Mouse (Mus musculus) liver, embryonic 11.5 days (tissue): ENCODE results near the gene Fgfr2. TPM values are rescaled to one million over a fixed set of nuclear protein-coding genes. Genes with fewer than 3 reads are reported as not detected.
"Not testable (repeated sequence)": the region's sequence is repeated elsewhere in the genome, so short reads cannot be mapped to it uniquely, and the experiment has no call there.

ENCODE experiments used
- ATAC-seq: fragments of 200-750 bp; cut with Nextera tagmentation; replicated peaks from 2 replicates; pipeline ENCODE4 v1.8.0; 2017; ENCODE audit warnings: moderate number of reproducible peaks, mild to moderate bottlenecking, moderate TSS enrichment, moderate library complexity; ENCODE audit not compliant: low FRiP score
- DNase-seq: peaks from one replicate; pipeline ENCODE4 v3.0.0-alpha.2; 2017; ENCODE audit warnings: low spot score
- H3K27ac ChIP-seq: fragments of 300-500 bp; sonication (generic); 2 replicates; pipeline ENCODE4 v1.5.1; 2014; ENCODE audit warnings: mild to moderate bottlenecking, low read depth, low read length, control low read depth
- H3K27me3 ChIP-seq: fragments of 300-500 bp; sonication (generic); replicated peaks from 2 replicates; pipeline ENCODE4 v1.6.1; 2014; ENCODE audit warnings: low read length, mixed read lengths; ENCODE audit not compliant: control insufficient read depth, insufficient read depth
- H3K36me3 ChIP-seq: fragments of 300-500 bp; sonication (generic); 2 replicates; pipeline ENCODE4 v1.6.1; 2014; ENCODE audit warnings: mild to moderate bottlenecking, low read length, moderate library complexity, mixed read lengths; ENCODE audit not compliant: control insufficient read depth, insufficient read depth
- H3K4me1 ChIP-seq: fragments of 300-500 bp; sonication (generic); replicated peaks from 2 replicates; pipeline ENCODE4 v1.6.1; 2014; ENCODE audit warnings: low read length, mixed read lengths; ENCODE audit not compliant: control insufficient read depth, insufficient read depth
- H3K4me2 ChIP-seq: fragments of 300-500 bp; sonication (generic); 2 replicates; pipeline ENCODE4 v1.6.1; 2014; ENCODE audit warnings: mild to moderate bottlenecking, control low read depth, moderate library complexity
- H3K4me3 ChIP-seq: fragments of 300-500 bp; sonication (generic); 2 replicates; pipeline ENCODE4 v1.5.1; 2014; ENCODE audit warnings: low read depth, low read length, control low read depth
- H3K9ac ChIP-seq: fragments of 300-500 bp; sonication (generic); 2 replicates; pipeline ENCODE4 v1.6.1; 2014; ENCODE audit warnings: low read depth, low read length, control low read depth
- H3K9me3 ChIP-seq: fragments of 300-500 bp; sonication (generic); 2 replicates; pipeline ENCODE4 v1.6.1; 2016; ENCODE audit warnings: low read length, inconsistent platforms, mixed read lengths; ENCODE audit not compliant: control insufficient read depth
- WGBS: fragments of 180-500 bp; shearing (Covaris S2); extraction: QIAGEN DNeasy Blood & Tissue Kit; methylation state at CpG from one replicate; pipeline ENCODE4 v1.1.7; 2014; 5-methylcytosine and 5-hydroxymethylcytosine counted together
- polyA plus RNA-seq: library from polyadenylated mRNA; unstranded; fragments of >200 nt; fragmentation: Nextera tagmentation; extraction: Ambion mirVana; gene quantifications from 2 replicates; pipeline ENCODE4 v1.2.1, GENCODE M21; 2014

Gene Fgfr2
- polyA plus RNA-seq, 1 experiment from 2014 or later = 32.6 TPM

GRCm38 (mm10) chr7:130147230-130147629, 2975.9 kb downstream of the Fgfr2 start:
- Histone ChIP-seq H3K4me1 (no peaks in the 10 kb centered on the region), H3K9me3 (no peaks in the 10 kb centered on the region), H3K4me2 (no peak overlapping the region), H3K36me3 (no peaks in the 10 kb centered on the region), H3K27me3 (no peaks in the 10 kb centered on the region), H3K4me3 (no peak overlapping the region), H3K27ac (no peak overlapping the region), H3K9ac (no peak overlapping the region)
- WGBS = 86% methylated on average over 7 of the region's 7 CpGs
- ATAC-seq = no peak
- DNase-seq = no peak

GRCm38 (mm10) chr7:130145211-130145610, 2977.9 kb downstream of the Fgfr2 start:
- Histone ChIP-seq H3K36me3 (no peaks in the 10 kb centered on the region), H3K4me3 (no peak overlapping the region), H3K27me3 (no peaks in the 10 kb centered on the region), H3K4me1 (0 out of 2 replicates have a peak, but pooled peaks cover 2% of the 10 kb centered on the region), H3K9me3 (no peaks in the 10 kb centered on the region), H3K9ac (no peak overlapping the region), H3K27ac (no peak overlapping the region), H3K4me2 (no peak overlapping the region)
- 83% methylated on average over 4 of the region's 4 CpGs for WGBS
- ATAC-seq (no peak), DNase-seq (no peak)

- H3K36me3 ChIP-seq = no peaks in the 10 kb centered on the region
- no peak overlapping the region for H3K4me3 ChIP-seq
- H3K9me3 ChIP-seq = no peaks in the 10 kb centered on the region
- WGBS = 64% methylated on average over 7 of the region's 7 CpGs
- no peak overlapping the region for H3K9ac ChIP-seq
- H3K27ac ChIP-seq = no peak overlapping the region
- no peaks in the 10 kb centered on the region for H3K27me3 ChIP-seq
- ATAC-seq = no peak
- 0 out of 2 replicates have a peak, but pooled peaks cover 2% of the 10 kb centered on the region for H3K4me1 ChIP-seq
- no peak for DNase-seq
- H3K4me2 ChIP-seq = no peak overlapping the region
These were observed 2979.8 kb downstream of the Fgfr2 start for GRCm38 (mm10) chr7:130143371-130143770.

GRCm38 (mm10) chr7:130141088-130141873, 2981.9 kb downstream of the Fgfr2 start:
- no peak overlapping the region for H3K4me2 ChIP-seq
- 0 out of 2 replicates have a peak, but pooled peaks cover 2% of the 10 kb centered on the region for H3K4me1 ChIP-seq
- no peak overlapping the region for H3K27ac ChIP-seq
- DNase-seq (no peak), ATAC-seq (no peak)
- H3K9me3 ChIP-seq = no peaks in the 10 kb centered on the region
- no peaks in the 10 kb centered on the region for H3K36me3 ChIP-seq
- no peak overlapping the region for H3K9ac ChIP-seq
- WGBS = 18% methylated on average over 3 of the region's 3 CpGs
- H3K4me3 ChIP-seq = no peak overlapping the region
- no peaks in the 10 kb centered on the region for H3K27me3 ChIP-seq

GRCm38 (mm10) chr7:130134924-130135365, 2988.2 kb downstream of the Fgfr2 start:
- no peak overlapping the region for H3K4me2 ChIP-seq
- no peaks in the 10 kb centered on the region for H3K9me3 ChIP-seq
- H3K4me3 ChIP-seq = no peak overlapping the region
- DNase-seq (no peak), ATAC-seq (no peak)
- H3K27me3 ChIP-seq = no peaks in the 10 kb centered on the region
- no peak overlapping the region for H3K9ac ChIP-seq
- no peaks in the 10 kb centered on the region for H3K4me1 ChIP-seq
- H3K36me3 ChIP-seq = no peaks in the 10 kb centered on the region
- H3K27ac ChIP-seq = no peak overlapping the region
- 31% methylated on average over 3 of the region's 3 CpGs for WGBS

GRCm38 (mm10) chr7:130134428-130134827, 2988.7 kb downstream of the Fgfr2 start:
- H3K27ac ChIP-seq, ATAC-seq, H3K9ac ChIP-seq, H3K36me3 ChIP-seq, H3K27me3 ChIP-seq, DNase-seq, H3K4me1 ChIP-seq, H3K4me3 ChIP-seq, H3K9me3 ChIP-seq, H3K4me2 ChIP-seq: not testable (repeated sequence)

- H3K4me1 ChIP-seq = no peaks in the 10 kb centered on the region
- H3K27me3 ChIP-seq = no peaks in the 10 kb centered on the region
- H3K9ac ChIP-seq = no peak overlapping the region
- DNase-seq (no peak), ATAC-seq (no peak)
- H3K4me2 ChIP-seq = no peak overlapping the region
- no peak overlapping the region for H3K27ac ChIP-seq
- 85% methylated on average over 5 of the region's 5 CpGs for WGBS
- H3K9me3 ChIP-seq = no peaks in the 10 kb centered on the region
- no peak overlapping the region for H3K4me3 ChIP-seq
- no peaks in the 10 kb centered on the region for H3K36me3 ChIP-seq
These were observed 2992.9 kb downstream of the Fgfr2 start for GRCm38 (mm10) chr7:130130226-130130625.

- ATAC-seq = no peak
- no peak for DNase-seq
These were observed 2993.7 kb downstream of the Fgfr2 start for GRCm38 (mm10) chr7:130129359-130129960.

GRCm38 (mm10) chr7:130121507-130121906, 3001.6 kb downstream of the Fgfr2 start:
- H3K4me2 ChIP-seq = no peak overlapping the region
- ATAC-seq (no peak), DNase-seq (no peak)
- H3K4me3 ChIP-seq = no peak overlapping the region
- no peaks in the 10 kb centered on the region for H3K36me3 ChIP-seq
- no peaks in the 10 kb centered on the region for H3K9me3 ChIP-seq
- H3K4me1 ChIP-seq = no peaks in the 10 kb centered on the region
- H3K27ac ChIP-seq = no peak overlapping the region
- 32% methylated on average over 2 of the region's 2 CpGs for WGBS
- H3K9ac ChIP-seq = no peak overlapping the region
- no peaks in the 10 kb centered on the region for H3K27me3 ChIP-seq

More at GRCm38 (mm10) chr7:130129359-130129960, 2993.7 kb downstream of the Fgfr2 start:
- H3K4me2 ChIP-seq = no peak overlapping the region
- no peaks in the 10 kb centered on the region for H3K9me3 ChIP-seq
- no peaks in the 10 kb centered on the region for H3K36me3 ChIP-seq
- WGBS = 46% methylated on average over 16 of the region's 16 CpGs
- no peak overlapping the region for H3K4me3 ChIP-seq
- H3K4me1 ChIP-seq = no peaks in the 10 kb centered on the region
- H3K27me3 ChIP-seq = no peaks in the 10 kb centered on the region
- no peak overlapping the region for H3K9ac ChIP-seq
- no peak overlapping the region for H3K27ac ChIP-seq
